Mouse (Mus musculus) heart, postnatal 0 days (tissue): Measurements from ENCODE around the gene Brd3. TPM values are rescaled to one million over a fixed set of nuclear protein-coding genes. Genes with fewer than 3 reads are reported as not detected.
A peak's percentile ranks its signal among the peaks of the same experiment; 100 is the strongest.

Source experiments
- ATAC-seq: fragments of 200-750 bp; cut with Nextera tagmentation; 2 replicates; pipeline ENCODE4 v1.8.0; 2017; ENCODE audit warnings: low read depth, moderate number of reproducible peaks, moderate library complexity; ENCODE audit not compliant: insufficient read depth
- DNase-seq: peaks from one replicate; pipeline ENCODE4 v3.0.0-alpha.2; 2016; ENCODE audit warnings: low spot score
- H3K27ac ChIP-seq: fragments of 300-500 bp; sonication (generic); 2 replicates; pipeline ENCODE4 v1.5.1; 2014; ENCODE audit warnings: low read depth, mild to moderate bottlenecking
- H3K27me3 ChIP-seq: fragments of 300-500 bp; sonication (generic); 2 replicates; pipeline ENCODE4 v1.6.1; 2014; ENCODE audit warnings: low read length, mixed read lengths; ENCODE audit not compliant: control insufficient read depth, insufficient read depth
- H3K36me3 ChIP-seq: fragments of 300-500 bp; sonication (generic); replicated peaks from 2 replicates; pipeline ENCODE4 v1.6.1; 2014; ENCODE audit warnings: low read length, mixed read lengths; ENCODE audit not compliant: control insufficient read depth, insufficient read depth
- H3K4me1 ChIP-seq: fragments of 300-500 bp; sonication (generic); 2 replicates; pipeline ENCODE4 v1.6.1; 2014; ENCODE audit warnings: antibody characterized with exemption; ENCODE audit not compliant: control insufficient read depth, insufficient read depth
- H3K4me2 ChIP-seq: fragments of 300-500 bp; sonication (generic); 2 replicates; pipeline ENCODE4 v1.6.1; 2014; ENCODE audit warnings: low read depth, mild to moderate bottlenecking, low read length, moderate library complexity
- H3K4me3 ChIP-seq: fragments of 300-500 bp; sonication (generic); 2 replicates; pipeline ENCODE4 v1.5.1; 2014; ENCODE audit warnings: low read depth, low read length
- H3K9ac ChIP-seq: fragments of 300-500 bp; sonication (generic); replicated peaks from 2 replicates; pipeline ENCODE4 v1.6.1; 2014; ENCODE audit warnings: low read depth, low read length, mixed read lengths
- H3K9me3 ChIP-seq: fragments of 300-500 bp; sonication (generic); replicated peaks from 2 replicates; pipeline ENCODE4 v1.6.1; 2016; ENCODE audit warnings: low read length; ENCODE audit not compliant: control insufficient read depth
- CTCF ChIP-seq: IDR thresholded peaks from 2 replicates; pipeline ENCODE4 v1.5.1; 2016; ENCODE audit warnings: antibody characterized with exemption, control low read depth, low read depth
- EP300 ChIP-seq: IDR thresholded peaks from 2 replicates; pipeline ENCODE4 v1.6.1; 2016; ENCODE audit warnings: antibody characterized with exemption, low read depth
- WGBS: fragments of 180-500 bp; shearing (Covaris S2); extraction: QIAGEN DNeasy Blood & Tissue Kit; methylation state at CpG from one replicate; pipeline ENCODE4 v1.1.7; 2014; 5-methylcytosine and 5-hydroxymethylcytosine counted together
- polyA plus RNA-seq: library from polyadenylated mRNA; unstranded; fragments of >200 nt; fragmentation: Nextera tagmentation; extraction: Ambion mirVana; gene quantifications from 2 replicates; pipeline ENCODE4 v1.2.1, GENCODE M21; 2015
- total RNA-seq: library from RNA; depleted of rRNA; stranded (reverse); fragments of >200 nt; gene quantifications from 2 replicates; pipeline ENCODE4 v1.2.3, GENCODE M21; 2014; ENCODE audit warnings: low replicate concordance

The Brd3 gene
- total and polyA plus RNA-seq, 2 experiments from 2014 or later = 13.0 to 37.1 TPM

DNA sequence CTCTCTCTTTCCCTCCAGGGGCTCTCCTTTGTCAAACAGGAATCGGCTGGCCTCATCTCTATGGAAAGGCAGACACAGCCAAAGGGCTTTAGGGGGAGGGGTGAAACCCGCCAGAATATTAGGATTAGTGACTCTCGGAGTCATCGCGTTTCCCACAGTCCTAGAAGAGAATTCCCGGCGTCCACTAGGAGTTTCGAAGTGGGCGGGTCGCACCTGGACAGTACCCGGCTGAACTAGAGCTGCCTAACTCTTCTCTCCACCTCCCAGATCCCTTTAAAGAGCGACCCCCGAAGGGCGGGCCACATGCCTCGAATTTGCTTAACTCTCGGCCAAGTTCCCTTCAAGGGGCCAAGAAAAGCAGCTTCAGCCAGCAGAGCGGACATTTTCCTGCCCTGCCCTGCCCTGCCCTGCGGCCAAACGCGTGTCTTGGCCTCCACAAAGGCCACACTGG is 82.3 kb downstream of the Brd3 start:
- peaks cover 18% of the 10 kb centered on the region for H3K4me1 ChIP-seq
- H3K4me2 ChIP-seq = peak overlapping the region; percentile 99
- H3K27ac ChIP-seq = no peak overlapping the region
- H3K9me3 ChIP-seq = no peaks in the 10 kb centered on the region
- peak overlapping the region; percentile 91 for H3K4me3 ChIP-seq
- DNase-seq (no peak), ATAC-seq (no peak)
- H3K9ac ChIP-seq = peak overlapping the region; percentile 73
- no peaks in the 10 kb centered on the region for H3K36me3 ChIP-seq
- H3K27me3 ChIP-seq = no peaks in the 10 kb centered on the region
- TF ChIP-seq EP300 = no peak
- no peak for TF ChIP-seq CTCF
- WGBS = 8% methylated on average over 20 of the region's 20 CpGs

DNA sequence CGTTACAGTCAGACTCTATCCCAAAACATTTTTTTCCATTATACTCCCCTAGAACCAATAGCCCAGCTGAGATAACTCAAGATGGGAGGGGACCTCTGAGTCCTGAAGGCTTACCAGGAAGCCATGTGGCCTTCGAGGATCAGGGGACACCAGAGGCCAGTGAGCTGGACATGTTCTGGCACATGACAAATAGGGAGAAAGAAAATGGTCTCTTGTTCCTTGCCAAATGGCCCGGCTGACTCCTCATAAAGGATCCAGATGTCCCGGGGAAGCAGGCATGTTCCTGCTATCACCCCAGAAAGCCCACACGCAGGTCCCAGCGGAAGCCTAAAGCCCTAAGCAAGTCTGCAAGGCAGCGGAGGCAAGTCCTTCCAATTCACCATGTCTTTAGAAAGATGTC is 83.9 kb downstream of the Brd3 start:
- Histone ChIP-seq H3K36me3 (no peaks in the 10 kb centered on the region), H3K4me2 (no peak overlapping the region), H3K27me3 (no peaks in the 10 kb centered on the region), H3K27ac (no peak overlapping the region), H3K9me3 (no peaks in the 10 kb centered on the region), H3K4me3 (no peak overlapping the region), H3K9ac (no peak overlapping the region), H3K4me1 (peaks cover 25% of the 10 kb centered on the region)
- DNase-seq (no peak), ATAC-seq (no peak)
- 82% methylated on average over 7 of the region's 7 CpGs for WGBS
- TF ChIP-seq CTCF (no peak), EP300 (no peak)

DNA sequence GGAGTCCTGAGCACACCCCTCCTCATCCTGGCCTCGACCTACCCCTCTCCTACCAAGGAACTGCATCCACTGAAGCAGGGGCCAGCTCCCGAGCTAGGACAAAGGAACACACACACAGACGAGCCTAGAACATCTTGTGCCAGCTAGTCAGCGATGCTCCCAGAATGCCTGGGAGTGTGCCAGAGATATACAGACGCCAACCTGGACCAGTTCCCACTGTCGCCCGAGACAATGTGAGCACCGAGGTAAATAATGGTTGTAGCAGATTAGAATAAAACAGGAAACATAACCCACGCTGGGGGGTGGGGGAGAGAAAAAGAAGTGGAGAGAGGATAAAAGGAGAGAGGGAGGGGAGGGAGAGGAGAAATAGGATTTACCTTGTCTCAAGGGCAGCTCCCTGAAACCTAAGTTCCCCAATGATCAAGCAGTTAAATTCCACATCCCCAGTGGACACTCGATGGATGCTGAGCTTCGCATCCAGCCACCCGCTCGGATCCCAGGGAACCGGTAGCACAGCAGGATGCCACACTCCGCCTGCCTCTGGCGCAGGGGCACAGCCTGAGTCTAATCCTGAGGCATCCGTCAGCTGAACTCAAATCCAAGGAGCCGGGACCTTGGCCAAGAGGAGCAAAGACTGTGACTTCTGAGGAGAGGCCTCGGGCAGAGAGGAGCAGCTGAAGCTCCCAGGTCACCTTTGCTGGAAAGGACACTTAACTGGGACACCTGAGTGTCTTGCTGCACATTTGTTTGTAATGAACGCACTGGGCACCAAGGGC is 86.0 kb downstream of the Brd3 start:
- peak; percentile 59 for ATAC-seq
- H3K9me3 ChIP-seq = no peaks in the 10 kb centered on the region
- no peak overlapping the region for H3K4me3 ChIP-seq
- H3K9ac ChIP-seq = no peak overlapping the region
- TF ChIP-seq EP300 (no peak), CTCF (no peak)
- H3K4me1 ChIP-seq = peaks cover 41% of the 10 kb centered on the region
- DNase-seq = peak; percentile 62
- H3K4me2 ChIP-seq = no peak overlapping the region
- H3K27ac ChIP-seq = no peak overlapping the region
- 50% methylated on average over 20 of the region's 20 CpGs for WGBS
- no peaks in the 10 kb centered on the region for H3K36me3 ChIP-seq
- no peaks in the 10 kb centered on the region for H3K27me3 ChIP-seq

DNA sequence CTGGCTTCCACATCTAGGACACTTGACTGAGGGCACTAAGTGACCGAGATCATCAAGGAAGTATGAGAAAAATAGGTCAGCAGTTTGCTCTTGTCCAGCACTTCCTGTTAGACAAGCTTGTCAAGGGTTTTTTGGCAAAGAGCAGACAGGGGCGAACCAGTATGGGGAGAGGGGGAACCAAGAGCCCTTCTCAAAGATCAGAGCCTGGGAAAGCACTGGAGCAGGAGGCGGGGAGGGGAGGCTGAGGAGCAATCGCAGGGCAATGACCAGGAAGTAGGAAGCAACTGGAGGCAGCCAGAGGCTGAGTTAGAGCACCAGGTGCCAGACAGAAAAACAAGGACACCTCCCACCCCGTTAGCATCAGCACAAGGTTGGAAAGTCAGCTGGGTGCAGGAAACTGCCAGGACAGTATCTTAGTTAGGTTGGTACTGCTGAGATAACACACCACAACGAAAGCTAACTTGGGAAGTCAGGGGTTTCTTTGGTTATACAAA is 88.8 kb downstream of the Brd3 start:
- ATAC-seq (no peak), DNase-seq (no peak)
- Histone ChIP-seq H3K9me3 (no peaks in the 10 kb centered on the region), H3K9ac (no peak overlapping the region), H3K27me3 (no peaks in the 10 kb centered on the region), H3K36me3 (no peaks in the 10 kb centered on the region), H3K4me2 (no peak overlapping the region), H3K4me3 (no peak overlapping the region), H3K4me1 (peaks cover 61% of the 10 kb centered on the region), H3K27ac (peak overlapping the region; percentile 37; the same call in 1 of the 2 replicates)
- WGBS = 30% methylated on average over 6 of the region's 6 CpGs
- TF ChIP-seq EP300 (no peak), CTCF (no peak)

DNA sequence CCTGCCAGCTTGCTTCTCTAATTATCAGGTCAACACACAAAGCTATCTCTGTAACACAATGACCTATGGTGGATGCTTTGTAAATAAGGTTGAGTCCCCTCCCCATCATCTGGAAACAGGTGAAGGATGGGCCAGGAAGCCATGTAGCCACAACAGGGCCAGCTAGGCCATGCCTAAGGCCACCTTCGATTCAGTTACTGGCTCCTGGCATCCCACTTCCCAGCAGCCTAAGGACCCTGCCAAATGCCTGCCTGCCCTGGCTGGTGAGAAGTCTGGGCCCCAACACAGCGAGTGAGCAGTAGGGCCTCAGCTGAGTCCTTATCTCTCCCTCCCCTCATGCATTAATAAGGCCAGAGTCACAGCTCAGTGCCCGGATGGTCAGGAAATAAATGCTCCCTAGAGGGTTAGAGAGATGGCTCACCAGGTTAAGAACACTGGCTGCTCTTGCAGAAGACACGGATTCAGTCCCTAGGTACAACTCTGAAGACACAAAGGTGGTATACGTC is 89.8 kb downstream of the Brd3 start:
- no peak overlapping the region for H3K9ac ChIP-seq
- DNase-seq (no peak), ATAC-seq (no peak)
- no peaks in the 10 kb centered on the region for H3K9me3 ChIP-seq
- no peaks in the 10 kb centered on the region for H3K36me3 ChIP-seq
- no peak overlapping the region for H3K4me2 ChIP-seq
- peaks cover 63% of the 10 kb centered on the region for H3K4me1 ChIP-seq
- no peak overlapping the region for H3K4me3 ChIP-seq
- peak overlapping the region; percentile 37; the same call in 1 of the 2 replicates for H3K27ac ChIP-seq
- H3K27me3 ChIP-seq = no peaks in the 10 kb centered on the region
- TF ChIP-seq CTCF (no peak), EP300 (no peak)
- 30% methylated on average over 5 of the region's 5 CpGs for WGBS
